Mouse (Mus musculus): Measurements from ENCODE around the gene Rusc2. TPM values are rescaled to one million over a fixed set of nuclear protein-coding genes. Genes with fewer than 3 reads are reported as not detected.

Rusc2 gene
- total RNA-seq, 2 experiments from 2014 or later = 127 to 145 TPM

DNA sequence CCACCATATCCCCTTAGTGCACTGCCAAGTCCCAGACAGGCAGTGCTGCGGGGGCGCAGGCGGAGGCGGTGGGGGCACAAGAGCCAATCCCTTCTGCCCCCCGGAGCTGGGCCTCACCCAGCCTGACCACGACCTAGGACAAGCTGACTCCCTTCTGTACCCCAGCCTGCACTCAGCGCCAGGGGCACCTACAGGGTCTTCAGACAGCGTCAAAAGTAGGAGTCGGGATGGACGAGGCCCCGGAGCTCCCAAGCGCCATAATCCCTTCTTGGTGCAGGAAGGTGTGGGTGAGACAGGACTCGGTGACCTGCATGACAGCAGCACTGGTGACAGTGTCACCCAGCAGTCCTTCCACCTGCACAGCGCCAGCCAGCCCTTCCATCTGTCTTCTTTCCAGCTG is 33.0 kb downstream of the Rusc2 start:
- DNase-seq (ENCODE audit: low spot score in 2 of 2) = no peak

DNA sequence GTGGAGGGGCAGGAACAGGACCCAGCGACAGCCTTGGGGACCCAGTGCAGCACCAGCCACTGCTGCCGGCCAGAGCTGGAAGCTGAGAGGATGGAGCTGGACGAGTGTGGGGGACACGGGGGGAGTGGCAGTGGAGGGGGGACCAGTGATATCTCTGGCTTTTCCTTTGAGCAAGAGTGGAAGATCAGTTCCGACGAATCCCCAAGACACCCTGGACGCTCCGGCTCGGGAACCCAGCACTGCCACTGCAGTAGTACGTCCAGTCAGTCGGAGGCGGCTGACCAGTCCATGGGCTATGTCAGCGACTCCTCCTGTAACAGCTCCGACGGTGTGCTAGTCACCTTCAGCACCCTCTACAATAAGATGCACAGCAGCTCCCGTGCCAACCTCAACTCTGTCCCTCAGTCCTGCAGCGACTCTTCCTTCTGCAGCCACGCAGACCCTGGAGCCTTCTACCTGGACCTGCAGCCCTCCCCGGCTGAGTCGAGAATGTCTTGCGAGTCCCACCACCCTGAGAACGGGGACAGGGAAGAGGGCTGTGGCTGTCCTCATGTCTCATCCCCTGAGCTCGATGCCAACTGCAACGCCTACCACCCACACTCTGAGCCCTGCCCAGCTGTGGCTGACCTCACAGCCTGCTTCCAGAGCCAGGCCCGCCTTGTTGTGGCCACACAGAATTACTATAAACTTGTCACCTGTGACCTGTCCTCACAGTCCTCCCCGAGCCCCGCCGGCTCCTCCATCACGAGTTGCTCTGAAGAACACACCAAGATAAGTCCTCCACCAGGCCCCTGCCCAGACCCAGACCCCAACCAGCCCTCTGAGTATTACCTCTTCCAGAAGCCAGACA is 33.7 kb downstream of the Rusc2 start:
- DNase-seq (ENCODE audit: low spot score in 2 of 2) = no peak

DNA sequence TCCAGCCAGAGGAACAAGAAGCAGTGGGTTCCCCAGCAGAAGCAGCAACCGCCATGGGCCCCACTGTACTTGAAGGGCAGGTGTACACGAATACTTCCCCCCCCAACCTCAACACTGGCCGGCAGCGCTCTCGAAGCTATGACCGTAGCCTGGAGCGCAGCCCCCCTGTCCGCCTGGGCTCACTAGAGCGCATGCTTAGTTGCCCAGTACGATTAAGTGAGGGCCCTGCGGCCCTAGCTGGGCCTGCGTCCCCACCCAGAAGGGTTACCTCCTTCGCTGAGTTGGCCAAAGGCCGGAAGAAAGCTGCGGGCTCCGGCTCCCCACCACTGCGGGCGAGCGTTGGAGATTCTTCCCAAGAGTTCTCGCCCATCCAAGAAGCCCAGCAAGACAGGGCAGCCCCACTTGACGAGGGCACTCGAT is 34.3 kb downstream of the Rusc2 start:
- DNase-seq (ENCODE audit: low spot score in 2 of 2) = no peak

DNA sequence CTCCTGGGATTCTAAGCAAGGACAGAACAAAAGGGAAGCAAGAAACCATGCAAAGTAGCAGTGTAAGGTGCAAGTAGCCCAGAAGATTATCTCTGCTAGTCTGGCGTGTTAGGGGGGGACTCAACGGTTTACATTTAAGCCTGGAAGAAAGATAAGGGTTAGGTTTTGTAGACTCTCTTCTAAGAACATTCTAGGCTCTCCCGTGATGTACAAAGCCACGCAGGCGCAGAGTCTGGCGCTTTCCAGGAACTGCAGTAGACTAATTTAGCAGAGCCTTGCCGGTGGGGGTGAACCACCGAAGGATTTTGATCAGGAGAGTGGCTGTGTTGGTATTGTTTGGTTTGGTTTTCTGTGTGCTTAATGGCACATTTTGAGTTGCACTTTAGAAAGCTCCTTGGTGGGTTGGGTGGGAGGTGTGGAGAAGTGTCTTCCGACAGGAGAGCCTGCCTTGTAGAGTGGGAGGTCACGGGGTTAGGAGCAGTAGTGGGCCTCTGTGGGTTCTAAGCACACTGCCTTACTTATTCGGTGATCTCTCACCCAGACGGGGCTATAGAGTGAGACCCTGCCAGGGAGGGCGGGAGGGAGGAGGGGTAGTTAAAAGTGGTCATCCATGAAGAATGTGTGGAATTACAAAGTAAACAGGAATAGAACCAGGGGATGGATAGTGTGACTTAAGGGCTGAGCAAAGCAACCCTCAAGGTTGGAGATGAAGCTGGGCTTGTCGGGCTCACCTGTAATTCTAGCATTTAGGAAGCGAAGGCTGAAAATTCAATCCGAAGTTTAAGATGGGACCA is 35.7 kb downstream of the Rusc2 start:
- DNase-seq (ENCODE audit: low spot score in 2 of 2) = no peak

DNA sequence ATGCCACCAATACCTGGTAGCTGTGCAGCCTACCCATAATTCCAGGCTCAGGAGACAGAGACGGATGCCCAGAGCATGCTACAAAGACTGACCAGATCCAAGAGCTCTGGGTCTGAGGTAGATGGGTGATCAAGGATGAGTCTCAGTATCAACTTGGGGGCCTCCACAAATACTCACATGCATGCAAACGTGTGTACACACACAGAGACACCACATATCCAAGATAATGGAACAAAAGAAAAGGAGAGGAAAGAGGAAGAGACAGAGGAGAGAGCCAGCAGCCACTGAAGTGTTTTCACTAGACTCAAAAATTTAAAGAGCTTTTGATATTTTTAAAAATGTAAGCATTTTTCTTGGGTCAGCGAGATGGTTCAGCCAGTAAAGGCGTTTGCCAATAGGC is 36.7 kb downstream of the Rusc2 start:
- no peak for DNase-seq (ENCODE audit: low spot score in 2 of 2)

DNA sequence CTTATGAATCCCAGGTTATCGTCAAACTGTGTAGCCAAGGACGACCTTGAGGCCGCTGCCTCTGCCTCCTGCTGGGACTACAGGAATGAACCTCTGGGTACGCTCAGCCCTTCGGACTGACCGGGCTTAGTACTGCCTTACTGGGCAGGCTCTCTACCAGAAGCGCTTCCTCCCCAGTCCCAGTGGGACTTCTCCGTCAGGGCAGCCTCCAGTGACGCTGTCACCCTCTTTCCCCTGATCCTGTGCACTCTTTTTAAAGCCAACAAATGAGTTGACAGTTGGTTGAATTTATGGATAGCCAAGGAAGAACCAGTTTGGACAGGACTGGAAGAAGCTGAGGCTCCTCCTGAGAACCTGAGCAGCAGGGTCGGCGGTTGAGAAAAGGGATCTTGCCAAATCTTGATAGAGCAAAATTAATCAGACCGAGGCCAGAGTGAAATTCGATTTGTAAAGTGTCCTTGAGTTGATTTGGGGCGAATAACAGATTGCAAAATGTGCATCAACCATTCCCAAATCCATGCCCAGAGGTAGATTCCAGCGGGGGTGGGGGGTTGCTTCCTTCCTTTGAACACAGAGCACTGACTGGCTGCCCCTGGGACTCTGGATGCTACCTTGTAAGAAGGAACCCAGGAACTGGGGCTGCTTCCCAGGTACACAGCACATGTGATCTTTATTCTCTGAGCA is 37.3 kb downstream of the Rusc2 start:
- no peak for DNase-seq (ENCODE audit: low spot score in 2 of 2)

DNA sequence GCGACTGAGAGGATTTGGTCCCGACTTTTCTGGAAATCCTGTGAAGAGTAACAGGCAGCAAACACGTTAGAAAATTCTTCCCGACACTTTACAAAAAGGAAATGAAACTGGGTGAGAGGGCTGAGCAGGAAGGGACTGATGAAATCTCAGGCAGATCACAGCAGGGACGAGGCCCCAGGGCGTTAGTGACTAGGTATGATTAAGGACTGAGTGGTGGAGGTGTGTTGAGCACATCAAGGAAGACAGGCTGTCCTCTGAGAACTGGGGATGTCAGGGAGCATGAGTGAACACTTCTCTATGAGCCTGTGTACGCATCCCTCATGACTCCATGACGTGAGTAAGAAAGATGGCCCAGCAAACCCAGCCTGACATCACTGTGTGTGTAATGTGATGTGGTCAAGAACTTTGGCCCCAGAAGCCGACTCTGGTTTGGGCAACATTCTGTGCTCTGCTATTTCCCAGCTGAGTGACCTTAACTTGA is 38.1 kb downstream of the Rusc2 start:
- no peak for DNase-seq (ENCODE audit: low spot score in 2 of 2)

DNA sequence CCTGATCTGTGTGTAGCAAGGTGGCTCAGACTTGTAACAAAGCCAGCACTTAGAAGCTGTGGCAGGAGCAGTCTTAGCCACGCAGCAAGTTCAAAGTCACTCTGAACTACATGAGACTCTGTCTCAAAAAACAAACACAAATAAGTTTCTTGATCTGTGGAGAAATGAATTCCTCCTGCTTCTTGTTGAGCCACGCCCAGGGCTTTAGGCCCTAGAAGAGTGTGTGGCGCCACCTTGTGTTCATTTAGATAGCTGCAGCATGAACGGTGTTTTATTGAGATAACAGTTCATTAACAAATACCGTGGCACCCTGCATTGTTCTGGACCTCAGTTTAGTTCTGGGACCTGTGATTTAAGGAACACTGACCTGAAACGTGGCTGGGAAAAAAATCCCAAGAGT is 38.5 kb downstream of the Rusc2 start:
- peak; percentile 69 to 83 for DNase-seq (ENCODE audit: low spot score in 2 of 2)

DNA sequence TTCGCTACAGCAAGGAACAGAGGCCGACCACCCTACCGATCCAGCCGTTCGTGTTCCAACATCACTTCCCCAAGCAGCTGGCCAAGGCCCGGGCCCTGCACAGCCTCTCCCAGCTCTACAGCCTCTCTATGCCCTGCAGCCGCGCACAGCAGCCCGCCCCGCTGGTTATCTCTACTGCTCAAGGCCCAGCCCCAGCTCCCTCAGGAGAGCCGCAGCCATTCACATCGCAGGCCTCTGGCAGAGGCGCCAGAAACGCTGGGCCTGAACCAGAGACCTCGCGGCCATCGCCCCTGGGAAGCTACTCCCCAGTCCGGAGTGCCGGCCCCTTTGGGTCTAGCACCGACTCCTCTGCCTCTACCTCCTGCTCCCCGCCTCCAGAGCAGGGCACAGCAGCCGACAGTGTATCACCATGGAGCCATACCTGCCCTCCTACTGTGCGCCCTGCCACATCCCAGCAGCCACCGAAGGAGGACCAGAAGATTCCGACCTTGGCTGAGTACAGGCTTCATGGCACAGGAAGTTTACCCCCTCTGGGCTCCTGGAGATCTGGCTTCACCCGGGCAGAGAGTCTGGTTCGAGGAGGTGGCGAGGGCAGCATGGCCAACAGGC is 40.0 kb downstream of the Rusc2 start:
- DNase-seq (ENCODE audit: low spot score in 2 of 2) = no peak

DNA sequence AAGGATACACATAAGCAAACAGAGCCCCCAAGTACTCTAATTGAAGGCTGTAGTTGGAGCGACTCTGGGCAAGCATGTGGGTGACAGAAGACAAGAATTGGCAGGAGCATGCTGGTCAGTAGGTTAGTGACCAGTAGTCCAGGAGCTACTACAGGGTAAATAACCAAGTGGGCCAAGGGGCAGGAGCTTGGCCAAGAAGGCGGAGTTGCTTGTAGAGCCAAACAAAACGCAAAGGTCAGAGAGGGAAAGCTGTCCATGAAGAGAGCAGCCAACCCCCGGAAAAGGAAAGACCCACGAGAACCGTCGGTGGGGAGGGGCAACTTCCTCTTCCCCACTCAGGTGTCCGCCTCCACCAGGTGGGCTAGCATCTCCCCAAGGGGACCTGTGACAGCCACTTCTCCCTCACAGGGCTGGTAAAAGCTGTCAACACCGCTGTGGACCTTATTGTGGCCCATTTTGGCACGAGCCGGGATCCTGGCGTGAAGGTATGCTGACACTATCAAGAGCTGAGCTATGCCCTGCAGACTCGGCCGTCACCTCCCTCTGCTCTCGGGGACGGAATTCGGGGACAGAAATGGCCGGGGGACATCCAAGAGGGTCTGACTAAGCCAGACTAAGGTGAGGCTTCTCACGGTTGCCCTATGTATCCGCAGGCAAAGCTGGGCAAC is 41.6 kb downstream of the Rusc2 start:
- DNase-seq (ENCODE audit: low spot score in 2 of 2) = no peak

DNA sequence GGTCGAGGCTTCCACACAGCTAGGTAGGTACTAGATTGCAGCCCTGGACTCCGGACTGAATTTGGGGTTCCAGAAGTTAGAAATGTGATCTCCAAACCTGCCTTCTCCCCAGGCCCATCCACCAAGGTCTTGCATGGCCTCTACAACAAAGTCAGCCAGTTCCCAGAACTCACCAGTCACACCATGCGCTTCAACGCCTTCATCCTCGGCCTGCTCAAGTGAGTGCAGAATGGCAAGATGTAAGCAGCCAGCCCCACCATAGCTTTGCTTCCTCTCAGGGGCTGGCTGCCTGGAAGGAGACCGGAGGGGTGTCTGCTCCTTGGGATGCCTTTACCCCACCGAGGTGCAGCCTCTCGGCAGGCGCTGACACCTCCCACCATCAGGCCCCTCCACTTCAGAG is 42.3 kb downstream of the Rusc2 start:
- DNase-seq (ENCODE audit: low spot score in 2 of 2) = no peak

DNA sequence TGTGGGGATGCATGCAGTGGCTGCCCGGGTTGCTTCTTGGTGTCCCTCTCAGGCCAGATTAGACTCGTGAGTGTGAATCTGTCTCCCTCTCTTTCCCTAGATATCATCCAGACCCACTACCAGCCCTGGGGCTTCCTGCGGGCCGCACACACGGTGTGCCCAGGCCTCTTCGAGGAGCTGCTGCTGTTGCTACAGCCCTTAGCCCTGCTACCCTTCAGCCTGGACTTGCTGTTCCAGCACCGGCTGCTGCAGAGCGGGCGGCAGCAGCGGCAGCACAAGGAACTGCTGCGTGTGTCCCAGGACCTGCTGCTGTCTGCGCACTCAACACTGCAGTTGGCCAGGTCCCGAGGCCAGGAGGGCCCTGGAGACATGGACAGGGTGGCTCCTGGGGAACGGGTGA is 43.4 kb downstream of the Rusc2 start:
- DNase-seq (ENCODE audit: low spot score in 2 of 2) = no peak

DNA sequence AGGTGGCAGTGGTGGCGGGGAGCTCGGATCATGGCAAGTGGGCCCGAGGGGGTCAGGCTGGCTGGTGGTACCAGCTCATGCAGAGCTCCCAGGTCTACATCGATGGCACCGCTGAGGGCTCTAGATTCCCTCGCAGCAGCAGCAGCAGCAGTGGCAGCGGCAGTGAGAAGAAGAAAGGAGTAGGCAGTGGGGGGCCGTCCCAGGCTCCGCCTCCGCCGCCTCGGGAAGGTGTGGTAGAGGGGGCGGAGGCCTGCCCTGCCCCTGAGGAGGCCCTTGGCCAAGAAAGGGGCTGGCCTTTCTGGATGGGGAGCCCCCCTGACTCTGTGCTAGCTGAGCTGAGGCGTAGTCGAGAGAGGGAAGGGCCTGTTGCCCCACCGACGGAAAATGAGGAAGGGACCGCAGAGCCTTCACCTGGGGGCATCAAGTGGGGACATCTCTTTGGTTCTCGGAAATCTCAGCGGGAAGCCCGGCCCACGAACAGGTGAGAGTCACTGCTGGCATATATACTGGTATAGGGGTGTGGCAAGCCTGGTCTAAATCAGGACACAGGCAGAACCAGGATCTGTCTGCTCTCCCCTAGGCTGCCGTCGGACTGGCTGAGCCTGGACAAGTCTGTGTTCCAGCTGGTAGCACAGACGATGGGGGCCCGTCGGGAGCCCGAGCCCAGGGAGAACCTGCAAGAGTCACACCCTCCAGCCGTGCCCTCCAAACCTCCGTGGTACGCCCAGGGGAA is 44.0 kb downstream of the Rusc2 start:
- no peak for DNase-seq (ENCODE audit: low spot score in 2 of 2)

DNA sequence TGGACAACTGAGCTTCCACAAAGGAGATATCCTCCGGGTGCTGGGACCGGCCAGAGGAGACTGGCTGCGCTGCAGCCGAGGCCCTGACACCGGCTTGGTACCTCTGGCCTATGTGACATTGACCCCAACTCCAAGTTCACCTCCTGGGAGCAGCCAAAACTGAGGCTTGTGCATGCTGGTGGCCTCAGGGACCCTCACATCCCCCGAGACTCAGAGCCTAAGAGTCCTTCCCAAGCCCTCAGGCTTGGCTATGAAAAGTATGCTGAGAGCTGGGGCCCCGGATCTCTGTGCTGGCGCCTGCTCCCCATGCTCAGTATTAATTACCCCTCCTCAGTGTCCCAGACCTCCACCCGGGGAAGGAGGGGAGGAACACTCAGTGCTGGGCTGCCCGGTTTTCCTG is 44.7 kb downstream of the Rusc2 start:
- no peak for DNase-seq (ENCODE audit: low spot score in 2 of 2)

DNA sequence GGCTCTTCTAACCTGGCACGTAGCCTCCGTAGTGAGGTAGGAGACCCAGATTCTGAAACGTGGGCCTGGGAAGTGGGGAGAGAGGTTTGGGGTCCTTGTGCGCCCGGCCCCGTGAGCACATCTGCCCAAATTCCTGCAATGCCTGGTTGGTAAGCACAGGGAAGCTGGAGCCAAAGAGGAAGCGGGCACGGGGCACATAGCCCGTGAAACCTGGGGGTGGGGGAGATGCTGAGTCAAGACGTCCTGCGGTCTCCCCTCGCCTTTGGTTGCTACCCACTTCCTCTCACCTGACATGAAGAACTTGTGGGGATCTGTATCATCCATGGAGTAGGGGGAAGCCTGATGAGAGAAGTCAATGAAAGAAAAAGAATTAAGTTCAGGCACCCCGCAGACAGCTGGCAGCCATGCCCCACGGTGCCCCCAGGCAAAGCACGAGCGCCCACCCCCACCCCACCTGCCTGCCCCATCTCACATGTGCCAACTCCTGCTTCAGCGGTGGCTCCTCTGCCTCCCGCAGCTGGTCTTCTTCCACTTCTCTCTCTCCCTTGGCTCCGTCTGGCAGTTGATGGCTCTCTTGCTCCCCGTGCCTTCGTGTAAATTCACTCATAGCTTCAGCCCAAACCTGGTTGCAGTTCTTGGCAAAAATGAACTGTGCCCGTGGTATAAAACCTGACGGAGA is 45.9 kb downstream of the Rusc2 start:
- no peak for DNase-seq (ENCODE audit: low spot score in 2 of 2)

DNA sequence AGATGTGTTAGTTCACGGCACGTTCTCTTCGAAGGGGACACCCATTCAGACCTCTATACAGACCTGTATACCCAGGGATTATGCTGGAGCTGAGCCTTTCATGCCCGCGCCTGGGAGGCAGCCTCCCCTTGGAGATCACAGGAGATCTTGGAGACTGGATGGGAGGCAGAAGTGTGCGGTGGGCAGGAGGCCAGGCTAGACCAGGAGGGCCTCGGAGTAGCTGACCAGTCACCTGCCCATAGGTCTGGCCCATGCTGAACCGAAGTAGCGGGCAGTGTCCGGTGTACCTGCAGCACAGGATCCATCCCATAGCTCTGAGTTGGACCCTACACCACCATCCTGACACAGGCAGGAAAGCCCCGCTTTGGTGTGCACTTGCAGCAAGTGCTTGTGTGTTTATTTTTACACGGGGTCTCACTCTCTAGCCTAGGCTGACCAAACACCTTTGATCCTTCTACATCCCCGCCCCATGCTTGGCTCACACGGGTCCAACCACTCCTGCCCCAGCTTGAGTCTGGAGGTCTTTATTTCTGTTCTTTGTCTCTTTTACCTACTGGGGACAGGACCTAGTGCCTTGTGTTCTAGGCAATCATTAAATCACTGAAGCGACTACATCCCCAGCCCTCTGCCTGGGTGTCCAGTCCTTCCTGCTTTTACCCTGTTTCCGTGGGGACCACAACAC is 46.5 kb downstream of the Rusc2 start:
- no peak for DNase-seq (ENCODE audit: low spot score in 2 of 2)

DNA sequence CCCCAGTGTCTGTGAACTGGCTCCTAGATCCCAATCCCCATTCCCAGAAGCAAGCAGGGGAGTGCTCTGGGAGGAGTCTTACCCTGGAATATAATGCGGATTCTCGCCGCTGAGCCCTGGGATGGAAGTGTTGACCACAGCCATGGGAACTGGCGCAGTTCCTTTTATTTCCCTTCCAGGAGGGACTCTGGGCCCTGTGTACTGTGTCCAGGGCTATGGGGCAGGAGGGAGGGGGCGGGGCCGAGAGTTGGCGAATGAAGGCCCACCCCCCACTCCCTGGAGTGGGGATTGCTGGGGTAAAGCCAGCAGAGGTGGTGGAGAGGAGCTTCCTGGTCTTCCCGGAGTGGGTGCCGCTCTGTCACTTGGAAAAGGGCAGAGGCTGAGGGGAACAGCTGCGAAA is 47.2 kb downstream of the Rusc2 start, which contains the start of gene Fam166b:
Gene Fam166b, minus strand, starts transcription at position 189 of the 400 bp plus-strand sequence.
- DNase-seq (ENCODE audit: low spot score in 2 of 2) = no peak

DNA sequence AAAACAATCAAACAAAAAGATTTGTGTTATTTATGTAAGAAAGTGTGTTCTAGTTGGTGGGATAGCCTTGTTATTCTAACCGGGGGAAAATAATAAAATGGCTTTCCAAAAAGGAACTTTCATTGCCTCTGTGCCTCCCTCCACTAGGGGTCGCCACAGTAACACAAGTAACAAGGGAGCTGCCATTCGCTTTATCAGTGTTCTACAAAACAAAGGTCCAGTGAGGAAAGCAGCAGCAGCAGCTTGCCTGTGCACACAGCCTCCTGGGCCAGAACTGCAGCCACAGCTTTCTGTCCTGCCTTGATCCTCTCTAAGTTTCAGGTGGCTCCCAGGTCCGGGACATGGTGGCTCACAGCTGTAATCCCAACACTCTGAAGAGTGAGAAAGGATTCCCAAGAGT is 49.9 kb downstream of the Rusc2 start:
- DNase-seq (ENCODE audit: low spot score in 2 of 2) = peak; percentile 71 to 90

DNA sequence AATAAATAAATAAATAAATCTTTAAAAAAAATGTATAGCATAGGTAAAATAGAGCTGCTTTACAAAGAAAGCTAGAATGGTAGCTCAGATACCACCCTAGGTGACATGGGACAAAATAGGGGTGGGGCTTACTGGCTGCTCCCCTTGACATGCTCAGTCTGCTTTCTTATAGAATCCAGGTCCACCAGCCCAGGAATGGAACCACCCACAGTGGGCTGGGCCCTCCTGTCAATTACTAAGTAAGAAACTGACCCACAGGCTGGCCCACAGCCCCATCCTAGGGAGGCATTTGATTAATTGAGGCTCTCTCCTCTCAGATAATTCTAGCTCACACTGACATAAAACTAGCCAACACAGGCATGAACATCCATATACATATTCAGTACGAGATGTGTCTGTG is 51.1 kb downstream of the Rusc2 start:
- no peak for DNase-seq (ENCODE audit: low spot score in 2 of 2)

All from layer of hippocampus, postnatal 14 days (tissue).